Mouse (Mus musculus) adrenal gland, postnatal 25 days (tissue): Measurements from ENCODE around the gene Rasgrp3. TPM values are rescaled to one million over a fixed set of nuclear protein-coding genes. Genes with fewer than 3 reads are reported as not detected.
"Not testable (repeated sequence)": the region's sequence is repeated elsewhere in the genome, so short reads cannot be mapped to it uniquely, and the experiment has no call there.

ENCODE experiments used
- DNase-seq: peaks from one replicate; pipeline ENCODE4 v3.0.0; 2021; ENCODE audit warnings: mixed read lengths
- total RNA-seq: library from RNA; stranded (reverse); gene quantifications from 2 replicates; pipeline ENCODE4 v1.2.3, GENCODE M21; 2021

Rasgrp3 gene
- total RNA-seq, 1 experiment from 2014 or later: 18.2 TPM

DNA sequence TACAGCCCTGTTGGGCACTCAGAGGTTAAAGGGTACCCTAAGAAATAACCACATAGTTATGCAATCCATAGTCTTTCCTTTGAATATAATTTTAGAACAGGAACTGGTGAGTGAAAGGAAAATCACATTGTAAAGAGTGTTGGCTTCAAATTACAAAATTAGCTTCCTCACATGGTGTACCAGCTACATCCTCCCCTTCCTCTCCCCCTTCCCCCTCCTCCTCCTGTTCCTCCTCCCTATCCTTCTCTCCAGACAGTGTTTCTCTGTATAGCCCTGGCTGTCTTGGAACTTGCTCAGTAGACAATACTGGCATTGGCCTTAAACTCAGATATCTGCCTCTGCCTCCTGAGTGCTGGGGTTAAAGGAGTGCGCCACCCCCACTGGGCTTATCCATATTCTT lies 26.1 kb downstream of the Rasgrp3 start:
- no peak for DNase-seq

DNA sequence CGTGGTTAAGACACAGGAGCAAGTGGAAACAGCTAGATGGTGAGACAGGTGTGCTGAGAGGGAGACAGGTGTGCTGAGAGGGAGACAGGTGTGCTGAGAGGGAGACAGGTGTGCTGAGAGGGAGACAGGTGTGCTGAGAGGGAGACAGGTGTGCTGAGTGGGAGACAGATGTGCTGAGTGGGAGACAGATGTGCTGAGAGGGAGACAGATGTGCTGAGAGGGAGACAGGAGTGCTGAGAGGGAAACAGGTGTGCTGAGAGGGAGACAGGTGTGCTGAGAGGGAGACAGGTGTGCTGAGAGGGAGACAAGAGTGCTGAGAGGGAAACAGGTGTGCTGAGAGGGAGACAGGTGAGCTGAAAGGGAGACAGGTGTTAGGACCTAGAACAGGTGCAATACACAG lies 27.5 kb downstream of the Rasgrp3 start:
- not testable (repeated sequence) for DNase-seq

DNA sequence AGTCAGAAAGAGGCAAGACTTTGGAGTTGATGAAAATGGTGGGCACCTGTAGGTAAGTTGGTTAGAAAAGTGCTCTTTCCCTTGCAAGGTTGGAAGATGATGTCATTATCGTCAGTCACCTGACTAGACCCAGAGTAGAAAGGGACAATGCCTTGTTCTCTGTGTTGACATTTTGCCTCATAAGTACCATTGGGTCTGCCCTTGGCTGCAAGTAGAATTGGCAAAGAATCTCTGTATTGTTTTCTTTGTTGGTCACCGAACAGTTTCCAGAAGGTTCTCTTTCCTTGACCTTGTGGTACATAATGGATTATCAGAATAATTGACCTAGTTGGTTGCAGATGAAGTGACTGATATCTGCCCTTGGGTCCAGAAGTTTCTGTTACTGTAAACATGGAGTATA lies 27.9 kb downstream of the Rasgrp3 start:
- no peak for DNase-seq

DNA sequence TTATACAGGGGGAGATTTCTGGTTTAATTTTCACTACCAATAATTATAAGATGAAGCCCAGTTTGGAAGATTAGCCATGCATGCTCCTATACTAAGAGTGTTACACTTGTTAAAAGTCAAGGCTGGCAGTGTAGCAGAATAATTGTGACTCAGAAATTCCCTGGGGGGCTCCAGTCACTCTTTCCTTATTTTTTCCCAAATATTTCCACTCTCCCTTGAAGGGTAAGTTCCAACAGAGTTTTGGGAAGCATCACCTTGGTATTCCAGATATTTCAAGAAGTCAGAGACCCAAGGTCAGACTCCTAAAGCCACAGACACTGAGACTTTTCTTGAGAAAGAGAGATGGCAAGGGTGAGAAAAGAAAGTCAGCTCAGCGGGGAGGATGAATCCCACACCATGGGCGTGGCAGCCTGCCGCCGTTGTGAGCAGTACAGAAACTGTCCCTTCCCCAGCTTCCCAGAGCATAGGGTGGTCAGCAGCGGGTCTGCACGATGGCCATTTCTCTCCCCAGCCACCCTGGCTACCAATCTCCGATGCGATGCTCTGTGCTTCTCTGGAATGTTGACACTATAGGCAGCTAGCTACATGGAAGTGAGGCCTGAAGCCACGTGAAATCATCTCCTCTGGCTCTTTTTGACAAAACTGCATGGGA lies 28.8 kb downstream of the Rasgrp3 start:
- DNase-seq: no peak

DNA sequence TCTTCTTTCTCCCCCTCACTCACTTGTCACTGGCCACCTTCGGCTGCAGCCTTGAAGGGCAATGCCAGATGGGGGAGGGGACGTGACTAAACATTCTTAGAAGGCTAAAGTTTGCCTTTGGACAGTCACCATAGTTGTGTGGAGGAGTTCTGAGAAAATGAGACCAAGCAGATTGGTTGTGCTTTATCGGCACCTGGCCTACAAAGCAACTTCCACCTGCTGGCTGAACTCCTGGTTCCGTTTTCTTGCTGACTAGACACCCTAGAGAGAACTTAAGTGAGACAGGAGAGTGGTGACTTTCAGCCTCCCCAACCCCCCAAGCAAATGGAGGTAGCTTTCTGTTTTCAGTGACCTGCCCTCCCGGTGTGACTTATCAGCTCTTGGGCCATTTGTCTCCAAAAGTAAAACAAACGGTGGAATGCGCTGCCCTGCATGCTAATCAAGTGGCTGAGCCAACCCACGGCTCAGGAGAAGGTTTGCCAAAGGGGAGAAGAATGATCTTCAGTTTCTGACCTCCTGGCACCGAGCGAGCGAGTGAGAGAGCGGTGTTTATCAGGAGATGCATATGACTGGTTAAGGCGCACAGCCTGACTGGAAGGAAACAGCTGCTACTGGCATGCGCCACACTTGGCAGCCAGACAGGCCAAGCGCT lies 29.4 kb downstream of the Rasgrp3 start:
- DNase-seq: peak; percentile 54

DNA sequence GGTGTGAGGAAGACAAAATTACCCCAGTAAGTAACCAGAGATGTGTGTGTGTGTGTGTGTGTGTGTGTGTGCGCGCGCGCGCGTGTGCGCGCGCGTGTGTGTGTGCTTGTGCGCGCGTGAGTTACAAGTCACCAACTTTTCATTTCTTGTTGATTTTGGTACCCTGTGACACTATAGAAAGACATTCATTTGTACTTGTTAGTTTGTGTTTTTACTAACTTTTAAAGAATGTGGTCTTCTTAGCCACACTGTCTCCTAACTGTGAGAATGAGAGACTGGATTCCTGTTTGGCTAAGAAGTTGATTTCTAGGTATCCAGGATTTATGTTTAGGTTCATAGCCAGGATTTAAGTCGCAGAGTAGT lies 29.9 kb downstream of the Rasgrp3 start:
- DNase-seq: no peak

DNA sequence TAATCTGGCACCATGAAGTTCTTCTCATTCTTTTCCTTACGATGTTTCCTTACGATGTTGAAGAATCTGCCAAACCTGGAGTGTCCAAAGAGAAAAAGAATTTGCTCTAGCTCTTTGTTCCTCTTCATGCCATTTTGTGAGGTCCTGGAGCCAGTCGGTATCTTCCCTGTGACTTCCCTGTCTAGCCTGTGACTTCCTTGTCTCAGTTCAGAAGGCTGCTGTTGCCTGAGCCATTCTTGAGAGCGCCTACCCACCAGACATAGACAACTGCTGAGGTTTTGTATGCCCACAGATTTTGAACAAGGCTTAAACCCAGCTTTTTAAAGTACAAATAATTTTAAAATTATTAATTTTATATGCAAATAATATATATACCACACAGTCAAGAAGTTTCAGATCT lies 31.3 kb downstream of the Rasgrp3 start:
- DNase-seq: no peak

DNA sequence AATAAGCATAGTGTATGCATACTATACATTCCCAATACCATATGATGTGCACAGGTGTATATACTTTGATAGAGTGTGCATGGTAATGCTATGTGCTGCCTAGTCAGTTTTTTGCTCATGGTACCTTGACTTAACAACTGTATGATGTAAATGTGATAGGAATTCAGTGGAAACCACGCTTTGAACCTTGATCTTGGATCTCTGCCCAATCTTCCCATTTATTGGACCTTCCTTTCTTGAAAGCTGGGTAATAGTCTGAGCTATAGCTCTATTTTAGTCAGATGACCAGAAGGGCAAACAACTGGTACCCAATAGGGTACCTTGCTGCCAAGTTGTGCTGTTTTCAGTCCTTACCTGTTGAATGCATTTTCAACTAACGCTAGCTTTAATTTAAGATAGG lies 31.8 kb downstream of the Rasgrp3 start:
- no peak for DNase-seq

DNA sequence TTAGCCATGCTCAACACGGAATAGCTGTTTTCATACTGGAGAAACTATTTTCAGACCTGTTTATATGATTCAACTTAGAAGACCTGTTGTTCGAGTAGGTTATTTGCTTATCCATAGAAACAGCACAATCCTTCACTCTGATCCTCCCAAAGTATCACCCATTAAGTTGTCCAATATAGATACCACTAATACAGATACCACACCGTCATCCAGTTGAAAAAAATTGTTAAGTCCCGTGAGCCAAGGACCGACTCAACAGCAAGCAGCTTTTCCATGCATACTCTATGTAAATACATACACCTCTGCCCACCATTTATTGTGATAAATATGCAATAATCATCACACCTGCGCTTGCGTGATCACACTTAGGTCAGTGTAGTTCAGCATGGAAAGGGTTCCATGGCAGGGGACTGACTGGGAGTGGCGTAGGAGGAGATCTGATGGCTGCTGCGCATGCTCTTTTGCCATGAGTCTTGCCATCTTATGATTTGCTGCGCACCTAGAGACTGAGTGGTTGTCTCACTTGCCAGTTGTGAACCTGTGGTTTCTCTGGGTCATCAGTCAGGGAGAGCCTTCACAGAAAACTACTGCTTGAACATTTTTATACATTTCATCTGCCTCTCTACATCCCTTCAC lies 32.9 kb downstream of the Rasgrp3 start:
- no peak for DNase-seq

DNA sequence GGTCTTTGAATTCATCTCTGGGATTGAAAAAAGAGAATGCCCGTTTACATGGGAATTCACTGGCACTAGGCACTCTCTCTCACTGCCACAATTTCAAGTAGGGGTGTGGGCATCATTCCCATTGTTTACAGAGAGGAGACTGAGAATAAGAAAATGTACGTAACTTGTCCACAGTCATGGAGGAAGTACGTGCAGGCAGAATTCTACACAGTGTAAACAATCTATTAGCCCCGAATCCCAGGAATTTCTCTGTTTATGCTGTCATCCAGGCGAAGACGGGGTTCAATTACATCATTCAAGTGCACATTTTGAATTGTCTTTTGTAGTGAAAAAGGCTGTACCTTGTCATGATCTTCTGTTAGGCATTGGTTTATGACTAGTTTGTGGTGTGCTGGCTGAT lies 34.6 kb downstream of the Rasgrp3 start:
- no peak for DNase-seq

DNA sequence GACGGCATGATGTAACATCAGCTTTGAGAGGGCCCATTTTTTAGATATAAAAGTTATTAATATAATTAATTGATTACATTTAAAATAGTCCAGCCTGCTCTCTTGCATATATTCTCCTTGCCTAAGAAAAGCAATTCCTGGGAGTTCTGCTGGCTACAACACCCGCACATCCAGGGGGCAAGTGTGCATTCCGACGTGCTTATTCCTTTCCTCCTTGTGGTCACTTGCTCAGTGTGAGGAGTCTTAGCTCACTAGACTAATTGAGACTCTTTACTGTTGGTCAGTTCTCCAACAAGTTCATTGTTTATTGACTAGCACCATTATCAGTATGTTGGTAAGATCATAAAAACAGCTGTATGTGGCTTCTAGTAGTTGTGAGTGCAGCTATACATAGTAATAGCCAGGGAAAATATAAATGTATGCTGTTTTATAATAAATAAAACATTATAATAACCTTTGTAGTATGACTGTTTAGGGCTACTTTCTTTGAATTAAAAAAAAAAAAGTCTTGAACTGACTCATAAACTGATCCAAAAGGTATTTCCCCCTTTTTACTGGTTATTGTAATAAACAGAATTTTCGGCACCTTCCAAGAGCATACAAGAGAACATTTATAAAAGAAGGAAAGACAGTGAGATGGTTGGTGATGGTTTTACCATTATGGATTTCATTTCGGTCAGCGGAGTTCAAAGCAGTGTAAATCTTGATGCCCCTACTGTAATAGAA lies 35.4 kb downstream of the Rasgrp3 start:
- DNase-seq: no peak

DNA sequence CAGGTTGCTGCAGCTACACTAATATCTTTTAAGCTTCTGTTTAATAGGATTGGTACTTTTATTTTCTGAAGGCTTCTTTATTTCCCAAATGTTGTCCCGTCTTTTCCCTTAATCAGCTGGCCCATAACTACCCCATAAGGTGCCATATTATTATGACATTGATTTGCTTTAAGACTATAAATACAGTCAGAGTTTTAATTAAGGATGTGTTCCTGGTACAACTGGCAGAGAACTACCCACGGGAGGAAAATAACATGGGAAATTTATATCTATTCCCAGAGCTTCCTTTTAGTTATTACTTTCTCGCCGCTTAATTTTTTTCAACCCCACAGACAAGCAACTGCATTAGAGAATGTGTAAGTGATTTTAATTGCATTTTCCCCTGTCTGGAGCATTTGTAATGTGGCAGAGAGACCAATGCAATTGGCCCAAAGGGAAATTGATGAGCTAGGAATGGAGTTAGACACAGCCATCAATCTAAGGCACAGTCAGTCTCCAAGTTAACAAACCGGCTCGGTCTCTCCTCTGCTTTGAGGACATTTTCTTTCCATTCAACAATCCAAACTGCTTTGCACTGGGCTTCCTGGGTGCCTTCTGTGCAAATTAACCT lies 36.1 kb downstream of the Rasgrp3 start:
- no peak for DNase-seq

DNA sequence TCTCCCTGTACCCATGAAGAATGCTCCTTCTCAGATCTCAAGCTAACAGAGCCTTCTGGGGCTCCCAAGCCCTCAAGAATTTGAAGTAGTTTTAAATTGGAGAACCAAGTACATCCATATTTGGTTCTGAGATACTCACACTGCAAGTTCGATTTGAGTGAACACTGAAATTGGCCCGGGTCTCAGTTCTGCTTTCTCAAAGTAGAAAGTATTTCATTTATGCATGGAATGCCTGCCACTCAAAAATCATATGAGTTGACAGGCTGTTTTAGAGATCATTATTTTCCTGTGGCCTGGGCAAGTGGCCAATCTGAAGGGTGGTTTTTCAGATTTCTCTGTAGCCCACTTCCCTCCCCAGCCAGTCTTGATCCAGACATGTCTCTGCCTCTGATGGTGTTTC lies 36.7 kb downstream of the Rasgrp3 start:
- DNase-seq: no peak

DNA sequence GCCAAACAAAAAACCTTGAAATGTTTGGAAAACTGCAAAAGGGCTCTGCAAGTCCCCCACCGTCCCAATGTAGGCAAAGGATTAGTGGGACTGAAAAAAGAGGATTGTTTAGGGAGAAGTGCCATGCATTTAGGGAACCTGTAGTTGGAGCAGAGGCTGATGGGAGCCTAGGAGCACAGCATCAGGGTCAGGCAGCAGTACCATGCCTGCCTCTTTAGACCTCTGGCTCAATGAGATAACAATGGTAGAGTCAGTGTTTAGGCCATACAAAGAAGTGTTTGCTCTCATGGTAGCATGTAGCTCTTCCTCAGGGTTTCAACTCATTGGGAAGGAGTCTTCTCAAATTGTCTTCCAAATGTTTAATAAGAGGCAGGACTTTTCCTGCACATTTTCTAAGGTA lies 40.3 kb downstream of the Rasgrp3 start:
- DNase-seq: no peak

DNA sequence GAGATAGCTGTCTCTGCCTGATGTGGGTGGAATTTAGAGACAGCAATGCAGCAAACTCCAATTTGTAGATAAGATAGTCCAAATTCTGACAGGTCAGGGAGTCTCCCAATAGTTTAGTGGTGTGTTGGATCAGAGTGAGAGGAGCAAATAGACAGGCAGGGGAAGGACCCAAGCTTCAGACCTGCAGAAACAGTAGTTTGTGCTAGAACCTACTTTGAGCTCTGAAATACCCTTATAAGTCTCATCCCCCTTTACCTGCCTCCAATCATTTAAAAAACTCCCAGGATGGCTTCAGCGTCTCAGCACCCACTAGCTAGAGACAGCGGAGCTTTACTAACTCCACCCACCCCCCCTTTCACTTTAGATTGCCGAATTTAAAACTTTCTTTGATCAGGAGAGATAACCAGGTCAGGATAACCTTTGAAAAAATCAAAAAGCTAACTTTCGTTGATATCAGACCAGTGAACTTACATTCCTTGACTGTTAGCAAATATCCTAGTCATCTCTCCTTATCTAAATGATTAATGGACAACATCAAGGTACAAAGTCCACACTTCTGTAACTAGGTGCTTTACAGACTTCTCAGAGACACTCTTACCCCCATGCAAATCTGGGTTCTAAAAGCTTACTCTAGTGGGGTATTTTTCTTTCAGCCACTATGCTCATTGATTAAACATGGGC lies 41.2 kb downstream of the Rasgrp3 start:
- no peak for DNase-seq

DNA sequence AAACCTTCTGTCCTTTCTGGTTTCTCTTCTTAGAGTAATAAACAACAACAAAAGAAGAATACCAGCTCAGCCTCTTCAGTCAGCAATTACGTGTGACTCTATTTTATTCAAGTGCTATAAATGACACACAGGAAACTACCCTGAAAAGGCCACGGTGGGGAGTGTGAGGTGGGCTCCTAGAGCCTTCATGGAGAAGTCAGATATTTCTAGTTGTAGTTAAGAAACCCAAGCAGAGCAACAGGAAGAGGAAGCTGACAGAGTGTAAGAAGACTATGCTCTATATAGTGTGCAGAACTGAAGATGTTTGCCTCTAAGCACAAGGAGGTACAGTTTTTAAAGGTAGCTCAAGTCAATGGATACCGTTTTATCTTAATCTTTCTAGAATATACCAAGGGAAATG lies 42.0 kb downstream of the Rasgrp3 start:
- DNase-seq: no peak

DNA sequence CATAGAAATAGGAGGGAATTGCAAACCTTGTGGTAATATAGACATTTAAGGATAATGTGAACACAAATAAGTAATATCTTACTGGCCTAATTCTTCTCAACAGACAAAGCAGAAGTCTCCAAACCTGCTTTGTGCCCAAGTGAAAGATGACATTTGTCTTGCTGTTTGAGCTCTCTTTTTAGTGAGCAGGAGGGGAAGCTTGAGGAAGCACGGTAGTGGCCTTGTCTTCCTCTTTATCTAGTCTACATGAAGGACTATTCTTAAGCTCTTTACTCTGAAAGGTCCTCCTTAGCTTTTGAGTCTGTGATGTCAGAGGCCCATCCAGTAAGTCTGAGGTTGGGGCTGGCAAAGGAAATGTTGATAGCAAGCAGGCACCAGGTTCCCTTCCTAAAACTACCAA lies 43.1 kb downstream of the Rasgrp3 start:
- no peak for DNase-seq

DNA sequence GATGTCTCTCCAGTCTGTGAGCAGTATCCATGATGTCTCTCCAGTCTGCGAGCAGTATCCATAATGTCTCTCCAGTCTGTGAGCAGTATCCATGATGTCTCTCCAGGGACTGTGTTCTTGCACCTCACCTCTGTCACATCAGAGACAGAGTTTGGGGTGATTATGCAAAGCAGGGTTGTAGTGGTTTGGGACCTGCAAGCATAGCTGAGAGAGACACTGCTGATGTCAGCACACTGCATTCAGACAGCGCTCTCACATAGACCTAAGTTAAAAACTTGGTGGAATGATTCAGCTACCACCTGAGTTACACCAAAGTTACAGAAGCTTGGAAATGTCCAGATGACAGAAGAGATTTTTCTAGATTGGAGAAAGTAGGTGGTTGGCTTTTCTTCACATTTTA lies 44.0 kb downstream of the Rasgrp3 start:
- DNase-seq: no peak

DNA sequence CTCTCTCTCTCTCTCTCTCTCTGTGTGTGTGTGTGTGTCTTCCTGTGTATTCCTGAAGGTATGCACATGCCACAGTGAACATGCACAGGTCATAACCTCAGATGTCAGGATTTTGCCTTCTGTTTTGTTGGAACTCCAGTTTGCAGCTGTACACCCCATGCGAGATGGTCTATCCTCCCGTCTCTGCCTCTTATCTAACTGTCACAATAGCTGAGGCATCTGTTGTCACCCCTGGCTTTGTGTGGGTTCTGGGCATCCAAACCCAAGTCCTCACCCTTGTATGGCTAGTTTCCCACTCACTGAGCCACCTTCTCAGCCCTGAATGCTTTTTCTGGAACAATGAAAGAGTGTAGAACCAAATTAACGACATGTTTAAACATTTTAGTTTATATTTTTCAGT lies 44.7 kb downstream of the Rasgrp3 start:
- no peak for DNase-seq

DNA sequence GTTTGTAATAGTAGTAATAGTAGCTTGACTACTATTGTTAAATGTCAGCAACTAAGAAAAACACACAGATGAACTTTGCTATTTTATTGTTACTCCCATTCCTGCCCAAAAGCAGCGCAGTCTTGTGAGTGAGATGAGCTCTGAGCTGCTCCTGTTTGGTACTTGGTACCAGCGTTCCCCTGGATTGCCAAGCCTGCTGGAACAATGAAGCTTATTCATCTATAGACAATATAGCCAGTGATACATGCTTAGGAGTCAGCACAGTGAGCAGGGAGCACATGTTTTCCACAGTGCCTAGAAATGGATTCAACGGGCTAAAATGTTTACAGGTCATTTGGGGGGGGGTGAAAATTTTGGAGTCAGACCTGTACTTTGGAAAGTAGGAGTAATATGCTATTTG lies 50.5 kb downstream of the Rasgrp3 start:
- DNase-seq: no peak

DNA sequence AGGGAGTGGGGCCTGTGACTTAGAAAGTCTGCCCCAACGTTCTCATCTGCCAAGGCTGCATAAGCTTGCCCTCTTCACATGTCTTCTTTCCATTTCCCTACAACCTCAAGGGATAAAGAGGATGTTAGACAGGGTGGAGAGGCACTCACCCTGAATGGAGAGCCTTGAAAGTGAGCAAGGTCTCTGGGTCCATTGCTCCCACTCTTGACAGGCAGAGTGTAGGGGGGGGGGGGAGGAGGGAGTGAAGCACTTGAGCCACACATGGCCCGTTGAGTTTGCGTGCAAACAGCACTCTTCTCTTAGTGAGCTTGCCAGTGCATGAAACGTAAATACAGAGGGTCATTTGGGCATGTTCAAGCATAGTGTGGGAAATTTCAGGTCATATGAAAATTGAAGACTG lies 59.5 kb downstream of the Rasgrp3 start:
- no peak for DNase-seq

DNA sequence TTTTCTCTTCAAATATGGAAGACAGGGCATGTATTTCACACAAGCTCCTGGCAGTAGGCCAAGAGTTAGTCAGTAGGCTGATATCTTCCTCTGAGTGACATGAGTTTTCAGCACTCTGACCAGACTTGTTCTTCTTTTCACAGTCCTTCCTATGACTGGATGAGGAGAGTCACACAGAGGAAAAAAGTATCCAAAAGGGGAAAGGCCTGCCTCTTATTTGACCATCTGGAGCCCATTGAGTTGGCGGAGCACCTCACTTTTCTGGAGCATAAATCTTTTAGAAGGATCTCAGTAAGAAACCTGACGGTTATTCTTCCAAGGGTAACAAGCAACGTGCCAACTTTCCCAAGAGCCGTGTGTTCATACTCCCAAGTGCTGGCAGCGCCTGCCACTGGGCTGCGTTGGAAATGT lies 62.5 kb downstream of the Rasgrp3 start:
- no peak for DNase-seq
